Mouse (Mus musculus) left cerebral cortex, adult 11 months (tissue): ENCODE data around the gene Dcpp3.
"Not testable (repeated sequence)": the region's sequence is repeated elsewhere in the genome, so short reads cannot be mapped to it uniquely, and the experiment has no call there.

Experiments
- DNase-seq: peaks from one replicate; pipeline ENCODE4 v3.0.0; 2022; ENCODE audit warnings: low spot score

The Dcpp3 gene

DNA sequence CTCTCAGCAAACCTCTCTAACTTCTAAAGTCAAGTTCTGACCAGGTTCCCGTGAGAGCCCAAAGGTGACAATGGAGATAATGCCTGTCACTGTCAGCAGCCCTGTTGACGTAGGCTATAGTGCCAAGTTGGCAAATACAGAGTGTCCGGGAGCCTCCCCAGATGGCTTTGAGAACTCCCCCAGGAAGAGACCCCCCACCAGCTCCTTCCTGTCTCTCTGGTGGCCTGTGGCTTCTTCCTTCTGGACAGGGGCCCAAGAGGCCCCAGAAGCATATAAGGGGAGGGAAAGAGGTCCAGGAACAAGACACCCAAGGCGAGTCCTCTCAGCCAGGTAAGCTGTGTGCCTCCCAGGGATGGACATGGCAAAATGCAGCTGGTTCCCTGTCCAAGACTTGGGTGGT is at the start of gene Dcpp3:
Gene Dcpp3, plus strand, starts transcription at position 301 of the 400 bp plus-strand sequence.
- not testable (repeated sequence) for DNase-seq

GRCm38 (mm10) chr17:23867756-23868155 is 49.5 kb upstream of the Dcpp3 start, which contains the start of gene Prss21:
TSS of gene Prss21 (plus strand) at chr17:23868056.
- DNase-seq: no peak

GRCm38 (mm10) chr17:23868513-23868912 is 48.7 kb upstream of the Dcpp3 start:
- DNase-seq: no peak

DNA sequence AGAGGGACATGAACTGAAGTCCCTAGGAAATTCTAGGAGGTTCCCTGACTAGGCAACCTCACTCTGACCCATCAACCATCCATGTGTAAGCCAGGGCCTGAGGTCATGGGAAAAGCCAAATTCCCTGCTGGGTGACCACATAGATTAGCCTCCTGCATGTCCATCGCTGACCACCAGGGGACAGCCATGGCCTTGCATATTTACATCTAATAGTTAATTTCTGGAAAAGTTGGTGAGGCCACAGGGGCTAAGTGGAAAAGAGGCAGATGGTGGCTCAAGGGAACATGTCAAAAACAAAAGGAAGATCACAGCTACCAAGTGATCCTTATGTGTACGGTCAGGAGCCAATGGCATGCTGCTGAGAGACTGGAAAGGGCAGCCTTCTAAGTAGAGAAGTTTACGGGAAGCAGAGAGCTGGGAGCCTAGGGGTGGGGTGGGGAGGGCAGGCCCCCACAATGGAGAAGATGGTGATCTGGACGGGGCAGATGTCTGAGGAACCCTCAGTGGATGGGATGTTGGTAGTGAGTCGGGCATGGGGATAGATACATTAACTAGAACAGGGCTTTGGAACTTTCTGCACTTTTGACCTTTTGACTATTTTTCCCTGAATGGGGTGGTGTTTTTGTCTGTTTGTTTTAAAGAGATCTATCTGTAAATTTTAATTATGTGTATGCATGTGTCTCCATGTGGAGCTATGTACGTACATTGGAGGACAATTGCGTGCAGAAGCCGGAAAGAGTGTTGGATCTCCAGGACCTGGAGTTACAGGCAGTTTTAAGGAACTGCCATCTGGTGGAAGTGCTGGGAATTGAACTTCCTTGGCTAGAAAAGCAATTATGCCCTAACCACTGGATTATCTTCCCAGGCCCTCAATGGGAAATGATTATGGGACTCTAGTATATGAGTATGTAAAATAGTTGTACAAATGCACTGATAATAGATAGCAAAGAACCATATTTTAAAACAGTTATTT is 43.1 kb upstream of the Dcpp3 start:
- DNase-seq: no peak

- no peak for DNase-seq
These were observed 40.5 kb upstream of the Dcpp3 start for GRCm38 (mm10) chr17:23876741-23877140.

DNA sequence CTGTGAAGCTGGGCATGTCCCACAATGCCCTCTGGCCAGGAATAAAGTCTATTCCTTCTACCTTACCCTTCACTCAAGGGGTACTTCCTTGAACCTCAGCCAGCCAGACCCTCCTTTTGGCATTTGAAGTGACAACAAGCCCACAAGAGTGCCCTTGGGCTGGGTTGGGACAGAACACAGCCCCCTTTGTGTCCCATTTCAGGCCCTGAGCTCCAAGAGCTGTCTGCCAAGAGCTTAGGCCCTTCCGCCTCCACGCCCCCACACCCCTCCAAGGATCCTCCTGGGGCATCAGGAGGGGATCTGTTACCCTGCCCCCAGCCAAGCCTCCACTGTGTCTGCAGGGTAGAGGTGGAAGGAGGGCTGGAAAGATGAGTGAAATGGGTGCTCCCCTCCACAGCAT is 40.1 kb upstream of the Dcpp3 start:
- no peak for DNase-seq

DNA sequence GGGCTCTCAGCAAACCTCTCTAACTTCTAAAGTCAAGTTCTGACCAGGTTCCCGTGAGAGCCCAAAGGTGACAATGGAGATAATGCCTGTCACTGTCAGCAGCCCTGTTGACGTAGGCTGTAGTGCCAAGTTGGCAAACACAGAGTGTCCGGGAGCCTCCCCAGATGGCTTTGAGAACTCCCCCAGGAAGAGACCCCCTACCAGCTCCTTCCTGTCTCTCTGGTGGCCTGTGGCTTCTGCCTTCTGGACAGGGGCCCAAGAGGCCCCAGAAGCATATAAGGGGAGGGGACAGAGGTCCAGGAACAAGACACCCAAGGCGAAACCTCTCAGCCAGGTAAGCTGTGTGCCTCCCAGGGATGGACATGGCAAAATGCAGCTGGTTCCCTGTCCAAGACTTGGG is 36.7 kb upstream of the Dcpp3 start, which contains the start of the genes Dcpp1 and Dcpp2:
Gene Dcpp1, plus strand, starts transcription at position 301 of the 400 bp plus-strand sequence.
Gene Dcpp2, plus strand, starts transcription at position 305 of the 400 bp plus-strand sequence.
- not testable (repeated sequence) for DNase-seq

DNA sequence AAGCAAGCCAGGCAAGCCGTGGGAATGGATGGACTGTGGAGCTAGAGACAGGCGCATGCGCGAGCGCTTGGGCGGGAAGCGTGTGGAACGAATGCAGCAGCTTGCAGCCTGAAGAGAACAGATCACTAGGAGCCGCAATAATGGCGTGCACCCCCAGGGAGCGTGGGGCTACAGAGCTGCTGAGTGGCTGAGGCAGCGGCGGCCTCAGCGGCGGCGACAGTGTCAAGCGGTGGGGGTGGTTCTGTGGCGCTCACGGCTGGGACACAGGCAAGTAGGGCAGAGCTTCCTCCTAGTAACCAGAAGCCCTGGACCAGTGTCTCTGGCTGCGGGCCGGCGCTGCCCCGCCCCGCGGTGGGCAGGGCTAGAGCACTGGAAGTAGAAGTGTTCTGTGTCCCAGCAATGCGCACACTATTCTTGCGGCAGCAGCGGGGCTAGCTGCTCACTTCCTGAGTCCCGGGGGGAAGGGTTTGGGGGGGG is 7.3 kb downstream of the Dcpp3 start:
- DNase-seq: peak; percentile 81

DNA sequence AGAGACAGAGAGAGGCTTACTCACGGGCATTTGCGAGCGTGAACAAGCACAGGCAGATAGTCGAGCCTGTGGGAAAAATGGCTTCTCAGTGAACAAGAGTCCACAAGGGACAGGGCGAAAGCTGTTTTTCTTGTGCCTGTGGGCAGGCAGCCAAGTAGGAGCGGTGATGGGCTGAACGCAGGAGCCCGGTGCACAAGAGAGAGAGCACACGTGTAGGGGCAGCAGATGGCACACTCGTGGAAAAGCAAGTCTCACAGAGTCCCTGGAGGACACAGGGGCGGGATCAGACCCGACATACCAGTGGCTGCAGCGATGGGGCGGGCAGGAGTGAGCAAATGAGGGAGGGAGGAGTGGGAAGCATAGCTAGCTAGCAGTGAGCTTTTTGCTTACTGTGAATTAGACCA is 7.8 kb downstream of the Dcpp3 start:
- peak; percentile 40 for DNase-seq

DNA sequence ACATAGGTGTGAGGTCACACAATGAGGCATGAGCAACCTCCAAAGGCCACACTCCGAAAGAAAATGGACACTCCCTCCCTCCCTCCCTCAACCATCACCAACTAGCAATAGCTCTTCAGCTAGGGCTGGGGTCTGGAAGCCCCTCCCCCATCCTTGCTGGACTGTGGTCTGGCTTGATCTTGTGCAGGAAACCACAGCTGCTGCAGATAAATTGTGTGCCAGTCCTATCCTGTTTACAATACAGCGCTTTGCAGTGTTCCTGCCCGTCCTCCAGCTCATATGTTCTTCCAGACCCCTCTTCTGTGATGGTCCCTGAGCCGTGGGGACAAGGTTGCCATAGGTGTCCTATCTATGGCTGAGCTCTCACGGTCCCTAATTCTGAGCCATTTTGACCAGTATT is 13.9 kb downstream of the Dcpp3 start:
- DNase-seq: no peak

DNA sequence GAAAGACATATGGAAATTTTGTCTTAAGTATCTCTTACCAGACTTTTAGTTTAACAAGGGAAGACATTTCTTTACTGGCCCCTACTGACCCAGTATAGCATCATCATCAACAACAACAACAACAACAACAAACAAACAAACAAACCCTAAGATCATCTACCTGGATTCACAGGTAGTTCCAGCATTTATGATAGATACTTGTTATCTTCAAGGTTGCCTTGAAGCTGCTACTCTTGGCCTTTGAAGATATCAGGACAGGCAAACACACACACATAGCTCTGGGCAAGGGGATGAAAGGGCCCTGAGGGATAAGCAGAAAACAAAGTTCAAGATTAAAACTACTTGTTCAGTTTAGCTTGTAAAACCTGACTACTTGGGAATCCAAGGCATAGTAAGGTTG is 24.1 kb downstream of the Dcpp3 start, which contains the start of gene Sbp:
Gene Sbp, plus strand, starts transcription at position 301 of the 400 bp plus-strand sequence.
- no peak for DNase-seq

DNA sequence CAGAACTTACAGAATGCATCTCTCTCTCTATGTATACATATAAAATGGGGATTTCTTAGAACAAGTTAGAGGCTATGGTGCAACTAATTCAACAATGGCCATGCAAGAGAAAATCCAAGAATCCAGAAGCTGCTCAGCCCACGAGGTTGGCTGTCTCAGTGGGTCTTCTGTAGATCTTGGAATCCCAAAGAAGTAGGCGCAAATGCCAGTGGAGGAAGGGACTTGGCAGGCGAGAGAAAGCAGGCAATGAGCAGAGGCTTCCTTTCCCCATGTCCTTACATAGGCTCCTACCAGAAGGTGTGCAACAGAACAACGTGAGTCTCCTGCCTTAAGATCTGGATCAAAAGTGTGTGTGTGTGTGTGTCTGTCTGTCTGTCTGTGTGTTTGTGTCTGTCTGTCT is 30.2 kb downstream of the Dcpp3 start:
- not testable (repeated sequence) for DNase-seq

GRCm38 (mm10) chr17:23949068-23949467 is 31.8 kb downstream of the Dcpp3 start:
- DNase-seq: no peak

- DNase-seq: not testable (repeated sequence)
These were observed 33.6 kb downstream of the Dcpp3 start for GRCm38 (mm10) chr17:23950828-23951227.

DNA sequence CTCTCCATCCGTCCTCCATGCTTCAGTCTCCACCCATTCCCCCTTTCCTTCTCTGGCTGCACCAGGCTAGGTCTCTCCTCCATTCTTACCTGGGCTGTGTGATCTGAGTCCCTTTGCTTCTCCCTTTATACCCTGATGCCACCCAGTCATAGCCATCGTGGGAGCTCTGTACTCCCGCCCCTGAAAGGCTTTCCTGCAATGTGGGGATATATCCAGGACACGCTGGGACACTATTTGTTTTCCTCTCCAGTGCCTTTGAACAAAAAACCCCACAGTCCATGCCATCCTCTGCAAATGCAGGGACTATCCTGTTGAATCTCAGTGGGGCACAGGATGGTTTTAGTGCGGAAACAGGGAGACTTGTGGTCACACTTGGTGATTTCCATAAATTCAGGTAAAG is 37.9 kb downstream of the Dcpp3 start, which contains the start of gene Sbpl:
Gene Sbpl, minus strand, starts transcription at position 101 of the 400 bp plus-strand sequence.
- no peak for DNase-seq

DNA sequence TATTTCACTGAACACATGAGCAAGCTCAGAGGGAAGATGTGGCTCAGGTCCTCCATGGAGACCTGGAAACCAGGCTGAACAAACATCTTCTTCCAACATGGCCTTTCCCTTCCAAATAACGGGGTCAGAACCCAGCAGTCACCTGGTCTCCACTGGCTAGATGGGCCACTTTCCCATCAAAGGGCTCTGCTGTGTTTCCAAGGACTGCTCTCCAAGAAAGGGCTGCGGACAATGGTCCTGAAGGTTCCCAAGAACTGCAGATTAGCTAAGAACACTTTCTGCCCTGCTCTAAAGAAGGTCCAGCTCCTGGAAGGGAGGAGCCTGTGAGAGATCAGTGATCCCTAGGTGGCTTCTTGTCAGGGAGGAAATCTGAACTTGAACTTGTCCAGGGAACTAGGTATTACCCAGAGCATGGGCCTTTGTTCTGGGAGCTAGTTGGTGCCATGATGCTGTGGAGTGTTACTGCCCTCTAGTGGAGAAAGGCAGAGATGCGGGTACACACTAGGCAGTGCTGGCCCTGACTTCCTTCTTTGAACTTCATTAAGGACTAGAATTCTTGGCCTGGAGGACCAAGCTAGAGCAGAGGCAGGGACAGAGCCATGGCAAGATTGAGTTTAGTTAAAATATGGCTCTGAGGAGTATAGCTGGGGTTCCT is 43.0 kb downstream of the Dcpp3 start:
- DNase-seq: peak; percentile 73

- no peak for DNase-seq
These were observed 44.4 kb downstream of the Dcpp3 start for GRCm38 (mm10) chr17:23961573-23962122.

- DNase-seq: no peak
These were observed 48.7 kb downstream of the Dcpp3 start for GRCm38 (mm10) chr17:23965805-23966425.

GRCm38 (mm10) chr17:23966658-23967401 is 49.6 kb downstream of the Dcpp3 start:
- DNase-seq: no peak

GRCm38 (mm10) chr17:23968780-23969179 is 51.5 kb downstream of the Dcpp3 start:
- no peak for DNase-seq
